In genomic region chr19:19108596-19109381, GRCm38 (mm10) we compare ENCODE assay signal across 11 mouse cellular contexts. TPM values are rescaled to one million over a fixed set of nuclear protein-coding genes. Genes with fewer than 3 reads are reported as not detected.
DNase-seq lines count a peak whose midpoint lies in the region; ATAC-seq and TF ChIP-seq lines count a peak whose summit lies in the region.
"Had no signal": no experiment of that assay in that cellular context is flagged by ENCODE, and none has a peak within 500 bp of the region (broad histone marks: within the 10 kb centered on the region; RNA-seq: fewer than 3 reads in every experiment).

No protein-coding gene starts in this region.

- no peak overlapping the region for H3K9ac ChIP-seq in heart, embryonic 14.5 days (ENCODE audit: low read length)
- H3K9ac ChIP-seq in hindbrain, embryonic 12.5 days = 0 out of 2 replicates have a peak overlapping the region, but pooled peaks have one; percentile 8
- peak overlapping the region; percentile 68; the same call in 1 of the 2 replicates for H3K9ac ChIP-seq in midbrain, embryonic 16.5 days (ENCODE audit: low read depth, low read length)

- 37% methylated on average over 13 of the region's 13 CpGs for WGBS in heart, embryonic 14.5 days
- WGBS in hindbrain, embryonic 12.5 days = 29% methylated on average over 13 of the region's 13 CpGs
- WGBS in midbrain, embryonic 16.5 days = 30% methylated on average over 13 of the region's 13 CpGs

- no peak for TF ChIP-seq CTCF in cortical plate, adult 2 months (IDR thresholded peaks at IDR 0.05; ENCODE audit: extremely low read depth, insufficient read depth, low read length)

- no peak overlapping the region for H3K4me3 ChIP-seq in heart, embryonic 14.5 days (ENCODE audit: control insufficient read depth in 1 of 2, insufficient read depth in 1 of 2, low read depth in 1 of 2, low read length in 2 of 2)
- H3K4me3 ChIP-seq in cortical plate, adult 2 months (ENCODE audit: insufficient read depth, low read length) = peak overlapping the region; percentile 70
- no peak overlapping the region; the same call in 1 of the 2 replicates for H3K4me3 ChIP-seq in hindbrain, embryonic 12.5 days
- H3K4me3 ChIP-seq in midbrain, embryonic 16.5 days (ENCODE audit: low read depth, low read length) = peak overlapping the region; percentile 51

- 0 out of 2 replicates have a peak overlapping the region, but pooled peaks have one; percentile 13 for H3K4me2 ChIP-seq in heart, embryonic 14.5 days (ENCODE audit: low read length)
- peak overlapping the region; percentile 93 for H3K4me2 ChIP-seq in hindbrain, embryonic 12.5 days (replicated peaks)
- H3K4me2 ChIP-seq in midbrain, embryonic 16.5 days (ENCODE audit: low read length) = peak overlapping the region; percentile 79

- 0 out of 4 replicates have a peak, but pooled peaks cover 0 to 2% of the 10 kb centered on the region in 2 experiments for H3K4me1 ChIP-seq in heart, embryonic 14.5 days (ENCODE audit: control insufficient read depth in 2 of 2, insufficient read depth in 2 of 2, low read length in 2 of 2)
- no peaks in the 10 kb centered on the region for H3K4me1 ChIP-seq in cortical plate, adult 2 months (ENCODE audit: control insufficient read depth, insufficient read depth, low read length)
- peaks cover 20% of the 10 kb centered on the region for H3K4me1 ChIP-seq in hindbrain, embryonic 12.5 days
- H3K4me1 ChIP-seq in midbrain, embryonic 16.5 days (ENCODE audit: control insufficient read depth, insufficient read depth, low read length) = peaks cover 18% of the 10 kb centered on the region

- TF ChIP-seq POLR2A in cortical plate, adult 2 months (IDR thresholded peaks at IDR 0.05; ENCODE audit: extremely low read depth, insufficient read depth, low read length) = 0 out of 2 replicates have a peak, but pooled peaks have one; percentile 39

- peaks cover 26% of the 10 kb centered on the region for H3K27me3 ChIP-seq in heart, embryonic 14.5 days (ENCODE audit: control insufficient read depth, insufficient read depth, low read length)
- H3K27me3 ChIP-seq in hindbrain, embryonic 12.5 days = peaks cover 24% of the 10 kb centered on the region
- H3K27me3 ChIP-seq in midbrain, embryonic 16.5 days (ENCODE audit: control insufficient read depth, insufficient read depth, low read depth, low read length) = no peaks in the 10 kb centered on the region

- H3K27ac ChIP-seq in heart, embryonic 14.5 days (replicated peaks in 1 of 2; ENCODE audit: control insufficient read depth in 1 of 2, insufficient read depth in 1 of 2, low read depth in 2 of 2, low read length in 2 of 2) = no peak overlapping the region
- peak overlapping the region; percentile 63 for H3K27ac ChIP-seq in cortical plate, adult 2 months (ENCODE audit: insufficient read depth, low read length)
- H3K27ac ChIP-seq in hindbrain, embryonic 12.5 days = no peak overlapping the region
- H3K27ac ChIP-seq in midbrain, embryonic 16.5 days (ENCODE audit: low read length) = no peak overlapping the region

- intact Hi-C loops in heart, postnatal 36 days (cut with DNase I) = no loop called here

- no peaks in the 10 kb centered on the region for H3K36me3 ChIP-seq in heart, embryonic 14.5 days (ENCODE audit: control insufficient read depth, insufficient read depth, low read length)
- H3K36me3 ChIP-seq in hindbrain, embryonic 12.5 days = no peaks in the 10 kb centered on the region
- no peaks in the 10 kb centered on the region for H3K36me3 ChIP-seq in midbrain, embryonic 16.5 days (ENCODE audit: control insufficient read depth, insufficient read depth, low read length)

- ATAC-seq in heart, embryonic 14.5 days (ENCODE audit: insufficient number of reproducible peaks, insufficient read depth, low FRiP score, low read depth) = no peak
- no peak for ATAC-seq in hindbrain, embryonic 12.5 days (ENCODE audit: low FRiP score)
- ATAC-seq in midbrain, embryonic 16.5 days = no peak

- DNase-seq in heart, postnatal 36 days = no peak
- no peak for DNase-seq in gastrocnemius, postnatal 4 days (ENCODE audit: low spot score in 2 of 2)
- no peak for DNase-seq in spleen, adult 18-20 months
- DNase-seq in gastrocnemius, postnatal 10 days = no peak
- DNase-seq: cerebellum, postnatal 36 days; lung, postnatal 10 days had no signal

- H3K9me3 ChIP-seq in heart, embryonic 14.5 days (ENCODE audit: control insufficient read depth, low read length) = no peaks in the 10 kb centered on the region
- no peaks in the 10 kb centered on the region for H3K9me3 ChIP-seq in hindbrain, embryonic 12.5 days (replicated peaks)
- H3K9me3 ChIP-seq in midbrain, embryonic 16.5 days (replicated peaks; ENCODE audit: control insufficient read depth, low read length, poor library complexity, severe bottlenecking) = no peaks in the 10 kb centered on the region

RNA-seq across cellular contexts. Expression of gene Rorb, which starts 2.2 kb away (rescaled TPM):
- 0.49 and 0.58 TPM in 2 replicates for polyA plus RNA-seq in heart, embryonic 14.5 days (2014; fragmentation: Nextera tagmentation; extraction: Ambion mirVana)
- total RNA-seq in heart, postnatal 36 days (2021) = under 1 TPM; 0.43 to 0.47 TPM
- polyA plus RNA-seq in cortical plate, adult 2 months (2012; rRNA removed) = 22.1 and 22.4 TPM in 2 replicates
- polyA plus RNA-seq in hindbrain, embryonic 12.5 days (2016; fragmentation: Nextera tagmentation; extraction: Ambion mirVana) = 4.1 and 4.5 TPM in 2 replicates
- polyA plus RNA-seq in midbrain, embryonic 16.5 days (2015; fragmentation: Nextera tagmentation; extraction: Ambion mirVana) = 18.4 and 23.0 TPM in 2 replicates
- under 1 TPM; 0.61 to 0.70 TPM for total RNA-seq in gastrocnemius, postnatal 4 days (2021)
- total RNA-seq in gastrocnemius, postnatal 10 days (2021) = under 1 TPM; 0.12 to 0.43 TPM
- polyA plus RNA-seq: spleen, adult 2 months had no signal

Comparison
In these comparisons a context has a peak if more than half of its experiments do, and no peak if none do; other contexts are left out.
1. H3K4me2 ChIP-seq: peak in every context shown above with its lines; median percentile 93 in hindbrain, embryonic 12.5 days; 79 in midbrain, embryonic 16.5 days; 13 in heart, embryonic 14.5 days.
2. H3K4me3 ChIP-seq: peak in cortical plate, adult 2 months (single experiment) and midbrain, embryonic 16.5 days (single experiment); none in heart, embryonic 14.5 days (0 of 2) and hindbrain, embryonic 12.5 days (single experiment).